Mouse (Mus musculus): Measurements from ENCODE around the gene Uckl1.

Uckl1 gene

GRCm38 (mm10) chr2:181589011-181589731 is 4.5 kb upstream of the Uckl1 start:
- no peak for DNase-seq

GRCm38 (mm10) chr2:181588229-181588780 is 3.6 kb upstream of the Uckl1 start:
- DNase-seq, result no peak

- no peak for DNase-seq
Observed at GRCm38 (mm10) chr2:181587796-181588195, 3.1 kb upstream of the Uckl1 start.

- no peak for DNase-seq
Observed at GRCm38 (mm10) chr2:181586124-181586523, 1.4 kb upstream of the Uckl1 start.

GRCm38 (mm10) chr2:181585506-181585905 is 814 bp upstream of the Uckl1 start:
- DNase-seq, result no peak

GRCm38 (mm10) chr2:181583460-181584257 is 1.0 kb downstream of the Uckl1 start:
- no peak for DNase-seq

GRCm38 (mm10) chr2:181582939-181583338 is 1.8 kb downstream of the Uckl1 start:
- DNase-seq, result no peak

GRCm38 (mm10) chr2:181582358-181582757 is 2.3 kb downstream of the Uckl1 start:
- DNase-seq, result no peak

GRCm38 (mm10) chr2:181581402-181582120 is 3.1 kb downstream of the Uckl1 start:
- DNase-seq, result peak; percentile 84 to 90

- DNase-seq, result peak; percentile 81 to 85
Observed at GRCm38 (mm10) chr2:181581016-181581401, 3.7 kb downstream of the Uckl1 start.

- no peak for DNase-seq
Observed at GRCm38 (mm10) chr2:181580131-181580772, 4.4 kb downstream of the Uckl1 start.

- DNase-seq, result no peak
Observed at GRCm38 (mm10) chr2:181579681-181580080, 5.0 kb downstream of the Uckl1 start.

GRCm38 (mm10) chr2:181578790-181579618 is 5.7 kb downstream of the Uckl1 start:
- DNase-seq, result no peak

GRCm38 (mm10) chr2:181577981-181578581 is 6.6 kb downstream of the Uckl1 start:
- DNase-seq, result no peak

GRCm38 (mm10) chr2:181577126-181577525 is 7.6 kb downstream of the Uckl1 start:
- no peak for DNase-seq

GRCm38 (mm10) chr2:181576613-181577012 is 8.1 kb downstream of the Uckl1 start:
- DNase-seq, result no peak

GRCm38 (mm10) chr2:181574921-181575545 is 9.7 kb downstream of the Uckl1 start:
- DNase-seq, result no peak

GRCm38 (mm10) chr2:181573961-181574360 is 10.7 kb downstream of the Uckl1 start:
- no peak for DNase-seq

- DNase-seq, result no peak
Observed at GRCm38 (mm10) chr2:181572921-181573920, 11.5 kb downstream of the Uckl1 start.
